Mouse (Mus musculus) hindbrain, postnatal 0 days (tissue): ENCODE data around the gene Mfsd13b. TPM values are rescaled to one million over a fixed set of nuclear protein-coding genes. Genes with fewer than 3 reads are reported as not detected.

Experiments used
- ATAC-seq: fragments of 200-750 bp; cut with Nextera tagmentation; 2 replicates; pipeline ENCODE4 v1.8.0; 2017; ENCODE audit warnings: mild to moderate bottlenecking, moderate TSS enrichment, moderate library complexity
- DNase-seq: peaks from one replicate; pipeline ENCODE4 v3.0.0-alpha.2; 2015; ENCODE audit warnings: low spot score
- H3K27ac ChIP-seq: fragments of 300-500 bp; sonication (generic); 2 replicates; pipeline ENCODE4 v1.5.1; 2014; ENCODE audit warnings: mild to moderate bottlenecking
- H3K27me3 ChIP-seq: fragments of 300-500 bp; sonication (generic); 2 replicates; pipeline ENCODE4 v1.6.1; 2014; ENCODE audit warnings: low read length, mixed read lengths; ENCODE audit not compliant: insufficient read depth
- H3K36me3 ChIP-seq: fragments of 300-500 bp; sonication (generic); 2 replicates; pipeline ENCODE4 v1.6.1; 2014; ENCODE audit warnings: low read length, mixed read lengths; ENCODE audit not compliant: insufficient read depth
- H3K4me1 ChIP-seq: fragments of 300-500 bp; sonication (generic); 2 replicates; pipeline ENCODE4 v1.6.1; 2014; ENCODE audit warnings: antibody characterized with exemption, low read length, mixed read lengths; ENCODE audit not compliant: insufficient read depth
- H3K4me2 ChIP-seq: fragments of 300-500 bp; sonication (generic); 2 replicates; pipeline ENCODE4 v1.6.1; 2014; ENCODE audit warnings: low read depth, mild to moderate bottlenecking, low read length, moderate library complexity, mixed read lengths
- H3K4me3 ChIP-seq: fragments of 300-500 bp; sonication (generic); 2 replicates; pipeline ENCODE4 v1.5.1; 2014; ENCODE audit warnings: low read length
- H3K9ac ChIP-seq: fragments of 300-500 bp; sonication (generic); replicated peaks from 2 replicates; pipeline ENCODE4 v1.6.1; 2014; ENCODE audit warnings: mild to moderate bottlenecking, low read length, moderate library complexity, mixed read lengths
- H3K9me3 ChIP-seq: fragments of 300-500 bp; sonication (generic); 2 replicates; pipeline ENCODE4 v1.6.1; 2016; ENCODE audit warnings: low read length, mixed read lengths
- CTCF ChIP-seq: IDR thresholded peaks from 2 replicates; pipeline ENCODE4 v1.5.1; 2016; ENCODE audit warnings: antibody characterized with exemption, control low read depth, low read depth
- WGBS: fragments of 180-500 bp; shearing (Covaris S2); extraction: QIAGEN DNeasy Blood & Tissue Kit; methylation state at CpG from one replicate; pipeline ENCODE4 v1.1.7; 2014; 5-methylcytosine and 5-hydroxymethylcytosine counted together
- polyA plus RNA-seq: library from polyadenylated mRNA; unstranded; fragments of >200 nt; fragmentation: Nextera tagmentation; extraction: Ambion mirVana; gene quantifications from 2 replicates; pipeline ENCODE4 v1.2.1, GENCODE M21; 2015
- total RNA-seq: library from RNA; depleted of rRNA; stranded (reverse); fragments of >200 nt; gene quantifications from 2 replicates; pipeline ENCODE4 v1.2.3, GENCODE M21; 2014

Gene Mfsd13b
- total and polyA plus RNA-seq, 2 experiments from 2014 or later: 0.21 to 1.3 TPM

DNA sequence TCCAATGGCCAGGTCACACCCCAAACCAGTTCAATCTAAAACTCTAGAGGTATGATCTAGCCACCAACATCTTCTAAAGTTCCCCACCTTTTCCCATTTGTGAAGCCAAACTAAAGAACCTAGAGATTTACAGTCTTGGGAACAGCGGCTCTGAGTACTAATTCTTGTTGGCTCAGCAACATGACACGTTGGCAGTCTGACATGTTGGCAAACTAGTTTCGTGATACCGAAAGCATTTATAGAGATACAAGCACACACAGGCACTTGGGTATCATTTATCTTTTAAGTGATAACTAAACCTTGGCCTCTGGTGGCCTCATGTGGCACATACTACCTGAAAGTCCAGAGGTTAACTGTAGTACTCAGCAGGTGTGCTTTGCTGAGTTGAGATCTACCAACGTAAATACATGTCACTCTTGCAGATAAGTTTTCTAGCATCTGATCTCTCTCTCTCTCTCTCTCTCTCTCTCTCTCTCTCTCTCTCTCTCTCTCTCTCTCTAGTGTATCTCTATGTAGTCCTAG lies 20.2 kb downstream of the Mfsd13b start:
- Histone ChIP-seq H3K27me3 (no peaks in the 10 kb centered on the region), H3K36me3 (no peaks in the 10 kb centered on the region), H3K4me3 (no peak overlapping the region), H3K4me1 (no peaks in the 10 kb centered on the region), H3K27ac (no peak overlapping the region), H3K9me3 (no peaks in the 10 kb centered on the region), H3K4me2 (no peak overlapping the region), H3K9ac (no peak overlapping the region)
- ATAC-seq (no peak), DNase-seq (no peak)
- 86% methylated on average over 5 of the region's 5 CpGs for WGBS
- no peak for TF ChIP-seq CTCF

DNA sequence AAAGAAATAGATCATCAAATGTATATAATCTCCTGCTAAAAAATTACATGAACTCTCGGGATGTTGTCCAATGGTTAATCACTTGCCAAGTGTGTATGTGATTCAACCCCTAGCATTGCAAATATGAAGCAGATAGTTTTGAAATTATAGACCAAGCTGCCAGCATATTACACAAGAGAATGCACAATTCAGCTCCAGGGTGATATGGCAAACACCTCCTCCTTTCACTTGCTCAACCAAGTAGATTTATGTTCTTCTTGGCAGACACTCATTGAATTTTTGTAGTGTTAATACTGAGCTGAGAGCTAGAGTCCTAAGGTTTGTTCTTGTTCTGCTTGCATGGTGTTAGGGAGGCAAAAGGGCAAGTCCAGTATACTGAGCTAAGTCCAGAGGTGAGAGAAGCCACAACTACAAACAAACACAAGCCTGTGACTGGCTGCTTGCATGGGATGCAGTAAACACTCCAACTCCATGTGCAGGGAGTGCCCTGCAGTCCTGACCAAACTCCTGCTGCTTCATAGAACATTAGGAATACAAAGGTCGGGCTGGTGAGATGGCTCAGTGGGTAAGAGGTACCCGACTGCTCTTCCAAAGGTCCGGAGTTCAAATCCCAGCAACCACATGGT lies 21.6 kb downstream of the Mfsd13b start:
- Histone ChIP-seq H3K4me1 (no peaks in the 10 kb centered on the region), H3K4me3 (no peak overlapping the region), H3K9ac (no peak overlapping the region), H3K36me3 (no peaks in the 10 kb centered on the region), H3K4me2 (no peak overlapping the region), H3K27me3 (no peaks in the 10 kb centered on the region), H3K9me3 (no peaks in the 10 kb centered on the region), H3K27ac (no peak overlapping the region)
- WGBS: 68% methylated on average over 4 of the region's 4 CpGs
- TF ChIP-seq CTCF: no peak
- ATAC-seq: no peak
- DNase-seq: no peak

DNA sequence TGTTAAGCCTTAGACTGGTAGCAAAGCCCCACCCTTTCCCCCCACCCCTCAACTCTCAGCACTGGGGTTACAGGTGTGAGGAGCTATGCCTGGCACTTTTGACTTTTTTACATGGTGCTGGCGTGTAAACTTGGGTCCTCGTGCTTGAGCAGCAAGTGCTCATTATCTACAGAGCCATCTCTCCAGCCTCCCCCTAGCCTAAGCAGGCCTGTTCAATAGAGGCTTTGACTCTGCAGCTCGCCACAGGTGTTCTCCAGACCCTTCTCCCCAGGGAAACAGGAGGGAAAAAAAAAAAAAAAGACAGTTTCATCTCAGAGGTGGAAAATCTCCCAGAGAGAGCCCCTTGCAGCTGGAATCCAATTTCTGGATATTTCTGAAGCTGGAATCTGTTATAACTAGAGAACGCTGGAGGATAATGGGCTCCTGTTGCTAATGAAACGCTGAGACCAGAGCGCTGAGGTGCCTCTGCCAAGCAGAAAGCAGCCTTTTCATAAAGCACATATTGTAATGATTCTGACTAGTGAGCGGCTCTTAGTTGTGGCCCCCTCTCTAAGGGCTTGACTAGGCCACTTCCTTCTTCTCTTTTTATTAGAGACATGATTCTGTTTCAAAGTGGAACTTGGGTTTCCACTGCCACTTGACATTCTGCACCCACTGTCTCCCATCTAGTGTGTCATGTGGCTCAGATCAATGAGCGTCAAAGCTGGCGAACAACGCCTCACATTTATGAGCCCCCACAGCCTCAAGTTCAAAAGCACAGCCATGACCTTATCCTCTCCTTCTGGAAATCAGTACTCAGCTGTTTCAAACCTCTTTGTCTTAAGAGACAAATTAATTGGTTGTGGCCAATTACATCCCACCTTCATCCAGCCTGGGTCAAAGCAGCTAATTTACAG lies 29.7 kb downstream of the Mfsd13b start:
- Histone ChIP-seq H3K9ac (no peak overlapping the region), H3K27ac (no peak overlapping the region), H3K36me3 (no peaks in the 10 kb centered on the region), H3K4me3 (no peak overlapping the region), H3K4me1 (no peaks in the 10 kb centered on the region), H3K9me3 (no peaks in the 10 kb centered on the region), H3K27me3 (no peaks in the 10 kb centered on the region), H3K4me2 (no peak overlapping the region)
- ATAC-seq (no peak), DNase-seq (no peak)
- 49% methylated on average over 10 of the region's 10 CpGs for WGBS
- TF ChIP-seq CTCF: no peak

DNA sequence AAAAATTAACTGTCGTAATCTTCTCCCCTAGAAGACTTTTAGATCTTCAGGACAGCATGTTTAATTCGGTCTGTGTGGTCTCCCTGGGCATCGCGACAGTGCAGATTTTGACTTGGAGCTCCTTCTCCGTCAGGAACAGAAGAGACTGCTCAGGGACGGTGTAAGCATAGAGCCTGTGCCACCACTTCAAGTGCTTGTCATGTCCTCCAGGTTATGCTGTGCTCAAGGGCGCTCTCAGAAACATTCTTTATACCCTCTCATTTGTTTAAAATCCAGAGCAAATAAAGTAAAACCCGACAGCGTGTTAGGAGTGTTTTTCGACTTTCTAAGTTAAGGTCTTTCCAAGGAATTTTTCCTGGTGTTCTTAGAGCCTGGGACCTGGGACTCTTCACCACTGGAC lies 32.2 kb downstream of the Mfsd13b start:
- DNase-seq (no peak), ATAC-seq (no peak)
- Histone ChIP-seq H3K27me3 (no peaks in the 10 kb centered on the region), H3K9me3 (no peaks in the 10 kb centered on the region), H3K36me3 (no peaks in the 10 kb centered on the region), H3K9ac (no peak overlapping the region), H3K4me2 (no peak overlapping the region), H3K4me1 (no peaks in the 10 kb centered on the region), H3K27ac (no peak overlapping the region), H3K4me3 (no peak overlapping the region)
- 92% methylated on average over 10 of the region's 10 CpGs for WGBS
- no peak for TF ChIP-seq CTCF

DNA sequence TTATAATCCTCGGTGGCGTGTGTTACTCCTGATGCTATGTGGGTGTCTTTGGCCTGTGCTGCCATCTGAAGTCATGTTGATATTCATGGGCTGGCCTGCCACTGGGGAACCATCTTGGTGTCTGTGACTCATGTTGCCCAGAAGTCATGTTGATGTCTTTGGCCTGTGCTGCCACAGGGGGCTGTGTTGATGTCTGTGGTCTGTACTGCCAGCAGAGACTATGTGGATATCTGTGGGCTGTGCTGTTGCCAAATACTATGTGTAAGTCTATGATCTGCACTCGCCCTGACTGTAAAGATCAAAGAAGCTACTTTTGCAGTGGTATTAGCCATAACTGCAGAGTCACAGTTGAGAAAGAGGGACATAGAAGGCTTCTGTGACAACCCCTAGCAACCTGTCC lies 36.5 kb downstream of the Mfsd13b start:
- Histone ChIP-seq H3K4me1 (no peaks in the 10 kb centered on the region), H3K4me2 (no peak overlapping the region), H3K9ac (no peak overlapping the region), H3K4me3 (no peak overlapping the region), H3K27me3 (no peaks in the 10 kb centered on the region), H3K9me3 (no peaks in the 10 kb centered on the region), H3K36me3 (no peaks in the 10 kb centered on the region), H3K27ac (no peak overlapping the region)
- ATAC-seq (no peak), DNase-seq (no peak)
- 93% methylated on average over 3 of the region's 3 CpGs for WGBS
- no peak for TF ChIP-seq CTCF

DNA sequence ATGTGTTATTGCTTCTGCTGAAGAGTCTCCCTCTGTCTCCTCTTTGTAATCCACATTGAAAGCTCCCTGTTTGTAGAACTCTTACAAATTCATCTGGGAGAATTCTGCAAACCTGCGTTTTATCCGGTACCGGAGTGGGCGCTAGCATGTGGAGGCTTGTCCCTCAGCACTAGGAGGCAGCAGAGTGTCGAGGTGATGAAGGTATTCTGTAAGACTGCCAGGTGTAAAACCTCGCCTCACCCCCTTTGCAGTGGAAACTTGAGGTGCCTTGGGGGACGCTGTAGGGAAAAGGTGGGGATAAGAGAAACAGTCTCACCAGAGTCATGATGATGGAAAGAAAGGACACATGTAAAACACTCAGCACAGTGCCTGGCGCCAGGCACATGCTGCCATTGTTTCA lies 38.0 kb downstream of the Mfsd13b start:
- Histone ChIP-seq H3K9ac (no peak overlapping the region), H3K4me1 (no peaks in the 10 kb centered on the region), H3K4me2 (no peak overlapping the region), H3K36me3 (no peaks in the 10 kb centered on the region), H3K9me3 (no peaks in the 10 kb centered on the region), H3K4me3 (no peak overlapping the region), H3K27ac (no peak overlapping the region), H3K27me3 (no peaks in the 10 kb centered on the region)
- 43% methylated on average over 8 of the region's 8 CpGs for WGBS
- ATAC-seq: no peak
- no peak for DNase-seq
- peak; percentile 21; the same call in 1 of the 2 replicates for TF ChIP-seq CTCF
